26 mouse cellular contexts compared by ENCODE assay signal in genomic region chr10:119423821-119424534, GRCm38 (mm10). TPM values are rescaled to one million over a fixed set of nuclear protein-coding genes. Genes with fewer than 3 reads are reported as not detected.
DNase-seq lines count a peak whose midpoint lies in the region; ATAC-seq and TF ChIP-seq lines count a peak whose summit lies in the region.
"Had no signal": no experiment of that assay in that cellular context is flagged by ENCODE, and none has a peak within 500 bp of the region (broad histone marks: within the 10 kb centered on the region; RNA-seq: fewer than 3 reads in every experiment).

No protein-coding gene starts in this region.

- H3K27me3 ChIP-seq in hindbrain, postnatal 0 days (ENCODE audit: insufficient read depth, low read length): no peaks in the 10 kb centered on the region
- H3K27me3 ChIP-seq in hindbrain, embryonic 12.5 days: no peaks in the 10 kb centered on the region
- no peaks in the 10 kb centered on the region for H3K27me3 ChIP-seq in midbrain, embryonic 14.5 days (ENCODE audit: control insufficient read depth, insufficient read depth, low read length)
- no peaks in the 10 kb centered on the region for H3K27me3 ChIP-seq in midbrain, embryonic 13.5 days
- no peaks in the 10 kb centered on the region for H3K27me3 ChIP-seq in limb, embryonic 14.5 days (ENCODE audit: control insufficient read depth, insufficient read depth, low read length)
- H3K27me3 ChIP-seq: embryonic facial prominence, embryonic 13.5 days; heart, embryonic 15.5 days; hindbrain, embryonic 15.5 days; intestine, embryonic 15.5 days; liver, embryonic 15.5 days; lung, embryonic 15.5 days; megakaryocyte, embryonic 14.5 days; neural tube, embryonic 13.5 days; Patski had no signal

- H3K4me1 ChIP-seq in hindbrain, postnatal 0 days (ENCODE audit: insufficient read depth, low read length): no peaks in the 10 kb centered on the region
- H3K4me1 ChIP-seq in hindbrain, embryonic 12.5 days: no peaks in the 10 kb centered on the region
- H3K4me1 ChIP-seq in midbrain, embryonic 14.5 days (ENCODE audit: control insufficient read depth, insufficient read depth, low read length): no peaks in the 10 kb centered on the region
- H3K4me1 ChIP-seq in midbrain, embryonic 13.5 days (replicated peaks): no peaks in the 10 kb centered on the region
- H3K4me1 ChIP-seq in limb, embryonic 14.5 days (ENCODE audit: control insufficient read depth, insufficient read depth, low read length): no peaks in the 10 kb centered on the region
- H3K4me1 ChIP-seq: embryonic facial prominence, embryonic 13.5 days; forebrain, embryonic 10.5 days; intestine, embryonic 15.5 days; liver, embryonic 15.5 days; lung, embryonic 15.5 days; megakaryocyte, embryonic 14.5 days; neural tube, embryonic 13.5 days had no signal

- no peaks in the 10 kb centered on the region for H3K9me3 ChIP-seq in hindbrain, postnatal 0 days (ENCODE audit: low read length)
- no peaks in the 10 kb centered on the region for H3K9me3 ChIP-seq in hindbrain, embryonic 12.5 days (replicated peaks)
- no peaks in the 10 kb centered on the region for H3K9me3 ChIP-seq in midbrain, embryonic 14.5 days (ENCODE audit: control insufficient read depth, low read length)
- H3K9me3 ChIP-seq in midbrain, embryonic 13.5 days: no peaks in the 10 kb centered on the region
- no peaks in the 10 kb centered on the region for H3K9me3 ChIP-seq in limb, embryonic 14.5 days (ENCODE audit: control insufficient read depth, low read length)
- H3K9me3 ChIP-seq: embryonic facial prominence, embryonic 13.5 days; forebrain, embryonic 10.5 days; heart, embryonic 10.5 days; heart, embryonic 15.5 days; hindbrain, embryonic 15.5 days; intestine, embryonic 15.5 days; lung, embryonic 15.5 days; neural tube, embryonic 13.5 days had no signal

- no peak for TF ChIP-seq POLR2A in limb, embryonic 14.5 days (IDR thresholded peaks at IDR 0.05; ENCODE audit: borderline replicate concordance, extremely low read depth, insufficient read depth, insufficient read length)

- DNase-seq in adrenal gland, postnatal 36 days: peak; percentile 5 to 12
- no peak for DNase-seq in adrenal gland, postnatal 25 days
- DNase-seq in hindbrain, postnatal 0 days (ENCODE audit: low spot score): peak; percentile 35
- peak; percentile 17 for DNase-seq in midbrain, embryonic 14.5 days
- no peak for DNase-seq in limb, embryonic 14.5 days (ENCODE audit: low spot score)
- DNase-seq: cerebellum, adult 18-20 months; forebrain, postnatal 0 days; kidney, adult 2 months; layer of hippocampus, postnatal 36 days; left cerebral cortex, postnatal 4 days had no signal

- H3K4me2 ChIP-seq in hindbrain, postnatal 0 days (ENCODE audit: low read depth, low read length): no peak overlapping the region
- H3K4me2 ChIP-seq in hindbrain, embryonic 12.5 days (replicated peaks): no peak overlapping the region
- H3K4me2 ChIP-seq in midbrain, embryonic 14.5 days (ENCODE audit: low read length): no peak overlapping the region
- H3K4me2 ChIP-seq in midbrain, embryonic 13.5 days (replicated peaks): no peak overlapping the region
- H3K4me2 ChIP-seq in limb, embryonic 14.5 days (replicated peaks; ENCODE audit: low read depth, low read length, severe bottlenecking): no peak overlapping the region
- H3K4me2 ChIP-seq: embryonic facial prominence, embryonic 13.5 days; heart, embryonic 15.5 days; hindbrain, embryonic 15.5 days; intestine, embryonic 15.5 days; liver, embryonic 15.5 days; lung, embryonic 15.5 days; neural tube, embryonic 13.5 days had no signal

- no peaks in the 10 kb centered on the region for H3K36me3 ChIP-seq in hindbrain, postnatal 0 days (ENCODE audit: insufficient read depth, low read length)
- no peaks in the 10 kb centered on the region for H3K36me3 ChIP-seq in hindbrain, embryonic 12.5 days
- H3K36me3 ChIP-seq in midbrain, embryonic 14.5 days (ENCODE audit: control insufficient read depth, insufficient read depth, low read length): no peaks in the 10 kb centered on the region
- no peaks in the 10 kb centered on the region for H3K36me3 ChIP-seq in midbrain, embryonic 13.5 days
- no peaks in the 10 kb centered on the region for H3K36me3 ChIP-seq in limb, embryonic 14.5 days (ENCODE audit: control insufficient read depth, insufficient read depth, low read length)
- H3K36me3 ChIP-seq: embryonic facial prominence, embryonic 13.5 days; forebrain, embryonic 10.5 days; heart, embryonic 10.5 days; heart, embryonic 15.5 days; hindbrain, embryonic 15.5 days; intestine, embryonic 15.5 days; liver, embryonic 15.5 days; lung, embryonic 15.5 days; neural tube, embryonic 13.5 days had no signal

- no peak for TF ChIP-seq CTCF in hindbrain, postnatal 0 days (IDR thresholded peaks at IDR 0.05; ENCODE audit: low read depth)

- no peak overlapping the region for H3K27ac ChIP-seq in hindbrain, postnatal 0 days
- no peak overlapping the region for H3K27ac ChIP-seq in hindbrain, embryonic 12.5 days
- H3K27ac ChIP-seq in midbrain, embryonic 14.5 days (replicated peaks; ENCODE audit: low read depth, low read length): no peak overlapping the region
- H3K27ac ChIP-seq in midbrain, embryonic 13.5 days: no peak overlapping the region
- H3K27ac ChIP-seq in limb, embryonic 14.5 days (replicated peaks; ENCODE audit: low read depth, low read length): no peak overlapping the region
- H3K27ac ChIP-seq: embryonic facial prominence, embryonic 13.5 days; forebrain, embryonic 10.5 days; heart, embryonic 10.5 days; heart, embryonic 15.5 days; hindbrain, embryonic 15.5 days; intestine, embryonic 15.5 days; liver, embryonic 15.5 days; lung, embryonic 15.5 days; neural tube, embryonic 13.5 days had no signal

- H3K4me3 ChIP-seq in hindbrain, postnatal 0 days (ENCODE audit: low read length): no peak overlapping the region
- no peak overlapping the region for H3K4me3 ChIP-seq in hindbrain, embryonic 12.5 days
- no peak overlapping the region for H3K4me3 ChIP-seq in midbrain, embryonic 14.5 days (replicated peaks; ENCODE audit: low read depth, low read length)
- no peak overlapping the region for H3K4me3 ChIP-seq in midbrain, embryonic 13.5 days (replicated peaks)
- no peak overlapping the region for H3K4me3 ChIP-seq in limb, embryonic 14.5 days (replicated peaks; ENCODE audit: low read length)
- H3K4me3 ChIP-seq: embryonic facial prominence, embryonic 13.5 days; forebrain, embryonic 10.5 days; heart, embryonic 10.5 days; heart, embryonic 15.5 days; hindbrain, embryonic 15.5 days; intestine, embryonic 15.5 days; liver, embryonic 15.5 days; lung, embryonic 15.5 days; megakaryocyte, embryonic 14.5 days; neural tube, embryonic 13.5 days had no signal

- 57% methylated on average over 11 of the region's 11 CpGs for WGBS in hindbrain, postnatal 0 days
- 84% methylated on average over 11 of the region's 11 CpGs for WGBS in hindbrain, embryonic 12.5 days
- WGBS in midbrain, embryonic 14.5 days: 57% methylated on average over 11 of the region's 11 CpGs
- WGBS in midbrain, embryonic 13.5 days: 68% methylated on average over 11 of the region's 11 CpGs
- 71% methylated on average over 11 of the region's 11 CpGs for WGBS in limb, embryonic 14.5 days

- no peak for ATAC-seq in hindbrain, postnatal 0 days
- ATAC-seq in hindbrain, embryonic 12.5 days (ENCODE audit: low FRiP score): no peak
- no peak for ATAC-seq in midbrain, embryonic 14.5 days (ENCODE audit: low FRiP score, low TSS enrichment)
- no peak for ATAC-seq in midbrain, embryonic 13.5 days
- ATAC-seq in limb, embryonic 14.5 days (ENCODE audit: low FRiP score, low read depth): peak; percentile 57
- ATAC-seq: forebrain, postnatal 0 days; intestine, embryonic 15.5 days; Patski had no signal

- no peak overlapping the region for H3K9ac ChIP-seq in hindbrain, postnatal 0 days (replicated peaks; ENCODE audit: low read length)
- no peak overlapping the region for H3K9ac ChIP-seq in hindbrain, embryonic 12.5 days
- no peak overlapping the region for H3K9ac ChIP-seq in midbrain, embryonic 14.5 days (replicated peaks; ENCODE audit: low read length)
- H3K9ac ChIP-seq in midbrain, embryonic 13.5 days (replicated peaks): no peak overlapping the region
- H3K9ac ChIP-seq in limb, embryonic 14.5 days (ENCODE audit: low read depth, low read length, severe bottlenecking): no peak overlapping the region
- H3K9ac ChIP-seq: embryonic facial prominence, embryonic 13.5 days; forebrain, postnatal 0 days; heart, embryonic 15.5 days; hindbrain, embryonic 15.5 days; intestine, embryonic 15.5 days; liver, embryonic 15.5 days; lung, embryonic 15.5 days; neural tube, embryonic 13.5 days had no signal

RNA-seq across cellular contexts. Expression of gene Grip1, which starts 29.7 kb away (rescaled TPM):
- under 1 TPM; 0.53 to 0.79 TPM for total RNA-seq in adrenal gland, postnatal 36 days (2021)
- total RNA-seq in adrenal gland, postnatal 25 days (2021): 0.62 and 0.91 TPM in 2 replicates
- total RNA-seq in hindbrain, postnatal 0 days (2014; rRNA removed): 31.2 and 38.1 TPM in 2 replicates
- polyA plus RNA-seq in hindbrain, postnatal 0 days (2015; fragmentation: Nextera tagmentation; extraction: Ambion mirVana): 14.3 and 15.1 TPM in 2 replicates
- polyA plus RNA-seq in hindbrain, embryonic 12.5 days (2016; fragmentation: Nextera tagmentation; extraction: Ambion mirVana): 15.7 and 15.9 TPM in 2 replicates
- 16.8 and 17.8 TPM in 2 replicates for polyA plus RNA-seq in midbrain, embryonic 14.5 days (2014; fragmentation: Nextera tagmentation; extraction: Ambion mirVana)
- polyA plus RNA-seq in midbrain, embryonic 13.5 days (2015; fragmentation: Nextera tagmentation; extraction: Ambion mirVana): 14.4 and 16.0 TPM in 2 replicates
- 6.7 and 7.6 TPM in 2 replicates for polyA plus RNA-seq in limb, embryonic 14.5 days (2012; rRNA removed)
- polyA plus RNA-seq in limb, embryonic 14.5 days (2014; fragmentation: Nextera tagmentation; extraction: Ambion mirVana): 5.7 and 5.9 TPM in 2 replicates
- total RNA-seq: common myeloid progenitor, adult 5-6 weeks; gastrocnemius, adult 8-10 months; MEL had no signal

Comparison
In these comparisons a context has a peak if more than half of its experiments do, and no peak if none do; other contexts are left out.
1. DNase-seq: peak in adrenal gland, postnatal 36 days (2 of 2), hindbrain, postnatal 0 days (single experiment) and midbrain, embryonic 14.5 days (single experiment); none in adrenal gland, postnatal 25 days (single experiment) and limb, embryonic 14.5 days (single experiment).